Mouse (Mus musculus): ENCODE results near the gene Krt78. TPM values are rescaled to one million over a fixed set of nuclear protein-coding genes. Genes with fewer than 3 reads are reported as not detected.

The Krt78 gene
- polyA plus RNA-seq (2015; fragmentation: Nextera tagmentation; extraction: Ambion mirVana) = 0.04 and 0.24 TPM in 2 replicates

DNA sequence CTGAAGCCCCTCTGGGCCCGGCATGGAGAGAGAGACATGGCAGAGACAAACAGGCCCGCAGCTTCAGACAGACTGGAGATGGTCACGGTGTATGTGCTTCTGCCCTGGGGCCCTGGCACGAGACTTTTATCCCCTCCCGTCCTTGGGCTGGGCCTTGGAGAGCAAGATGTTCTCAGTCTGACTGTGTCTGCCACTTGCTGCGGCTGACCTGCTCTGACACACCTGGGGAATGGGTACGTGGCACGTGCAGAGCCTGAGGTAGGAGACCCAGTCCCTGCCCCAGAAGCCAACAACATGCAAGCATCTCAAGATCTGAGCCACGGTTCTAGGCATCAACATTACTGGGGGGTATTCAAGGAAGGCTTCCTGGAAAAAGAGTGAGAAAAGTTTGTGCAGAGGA, at the start of gene Krt78:
TSS of gene Krt78 (minus strand) at position 101 of the 400 bp plus-strand sequence.

DNA sequence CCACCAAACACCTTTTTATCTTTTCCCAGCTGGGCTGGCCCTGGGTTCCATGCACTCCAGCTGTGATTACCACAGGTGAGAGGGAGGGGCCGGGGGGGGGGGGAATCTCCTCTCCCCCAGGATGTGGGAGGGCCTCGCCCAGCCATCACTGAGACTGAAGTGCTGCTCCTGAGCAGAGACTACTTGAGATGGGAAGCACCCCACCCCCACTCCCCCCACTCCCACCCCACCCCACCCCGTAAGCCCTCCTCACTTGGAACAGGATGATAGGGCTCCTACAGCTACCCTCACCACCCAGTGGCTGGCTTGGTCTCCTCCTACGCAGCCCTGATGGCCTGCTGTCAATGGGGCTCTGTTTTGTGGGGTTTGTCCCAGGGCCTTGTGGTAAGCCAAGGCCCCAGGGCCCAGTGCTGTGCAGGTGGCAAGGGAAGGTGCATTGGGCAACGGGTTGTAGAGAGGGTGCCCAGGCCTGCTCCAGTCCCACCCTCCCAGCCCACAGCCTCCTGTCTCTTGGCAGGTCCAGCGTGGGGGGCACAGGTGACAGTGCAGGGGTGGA, 13.7 kb downstream of the Krt78 start, which contains the start of gene Krt79:
TSS of gene Krt79 (minus strand) at position 51 of the 556 bp plus-strand sequence.

DNA sequence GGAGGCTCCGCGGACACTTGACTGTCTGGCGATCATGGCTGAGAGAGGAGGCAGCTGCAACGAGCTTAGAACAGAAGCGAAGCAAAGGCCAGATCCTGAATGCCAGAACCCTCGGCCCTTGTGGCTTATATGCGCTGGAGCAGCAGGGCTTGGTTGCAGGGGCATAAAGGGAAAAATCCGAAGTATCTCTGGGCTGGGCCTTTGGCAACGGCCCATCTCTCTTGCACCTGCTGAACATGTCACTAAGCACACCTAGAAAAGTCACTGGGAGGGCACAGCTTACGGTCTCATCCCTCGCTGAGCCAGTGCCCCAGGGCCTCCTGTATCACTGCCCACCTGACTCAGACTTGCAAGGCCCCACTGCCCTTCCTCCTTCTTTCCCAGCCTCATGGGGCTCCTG, 29.5 kb downstream of the Krt78 start, which contains the start of gene Krt4:
TSS of gene Krt4 (minus strand) at position 101 of the 400 bp plus-strand sequence.

Other genes with a start within 250 kb of the Krt78 start
- 0.48 and 1.4 TPM in 2 replicates for gene Krt5, start 241.4 kb downstream of the Krt78 start, polyA plus RNA-seq (2015; fragmentation: Nextera tagmentation; extraction: Ambion mirVana)
- 0.14 TPM in 1 of 2 replicates, not detected in the other for gene Krt71, start 211.2 kb downstream of the Krt78 start, polyA plus RNA-seq (2015; fragmentation: Nextera tagmentation; extraction: Ambion mirVana)
- gene Krt72, start 167.8 kb downstream of the Krt78 start, polyA plus RNA-seq (2015; fragmentation: Nextera tagmentation; extraction: Ambion mirVana) = not detected in 2 replicates
- not detected in 2 replicates for gene Krt73, start 151.9 kb downstream of the Krt78 start, polyA plus RNA-seq (2015; fragmentation: Nextera tagmentation; extraction: Ambion mirVana)
- not detected in 2 replicates for gene Krt2, start 136.1 kb downstream of the Krt78 start, polyA plus RNA-seq (2015; fragmentation: Nextera tagmentation; extraction: Ambion mirVana)
- 1.1 and 3.8 TPM in 2 replicates for gene Krt1, start 103.5 kb downstream of the Krt78 start, polyA plus RNA-seq (2015; fragmentation: Nextera tagmentation; extraction: Ambion mirVana)
- not detected in 2 replicates for gene Krt77, start 84.6 kb downstream of the Krt78 start, polyA plus RNA-seq (2015; fragmentation: Nextera tagmentation; extraction: Ambion mirVana)
- gene Krt76, start 61.4 kb downstream of the Krt78 start, polyA plus RNA-seq (2015; fragmentation: Nextera tagmentation; extraction: Ambion mirVana) = 0.05 and 0.10 TPM in 2 replicates
- 0.12 and 8.4 TPM in 2 replicates for gene Krt4, start 29.6 kb downstream of the Krt78 start, polyA plus RNA-seq (2015; fragmentation: Nextera tagmentation; extraction: Ambion mirVana)
- 0.06 and 0.18 TPM in 2 replicates for gene Krt79, start 14.0 kb downstream of the Krt78 start, polyA plus RNA-seq (2015; fragmentation: Nextera tagmentation; extraction: Ambion mirVana)
- gene Krt8, start 50.2 kb upstream of the Krt78 start, polyA plus RNA-seq (2015; fragmentation: Nextera tagmentation; extraction: Ambion mirVana) = 16.4 and 18.5 TPM in 2 replicates
- gene Krt18, start 73.9 kb upstream of the Krt78 start, polyA plus RNA-seq (2015; fragmentation: Nextera tagmentation; extraction: Ambion mirVana) = 17.9 and 22.7 TPM in 2 replicates
- gene Eif4b, start 119.5 kb upstream of the Krt78 start, polyA plus RNA-seq (2015; fragmentation: Nextera tagmentation; extraction: Ambion mirVana) = 56.3 and 69.5 TPM in 2 replicates
- 30.7 and 39.4 TPM in 2 replicates for gene Tns2, start 146.1 kb upstream of the Krt78 start, polyA plus RNA-seq (2015; fragmentation: Nextera tagmentation; extraction: Ambion mirVana)
- 25.6 and 29.0 TPM in 2 replicates for gene Spryd3, start 181.9 kb upstream of the Krt78 start, polyA plus RNA-seq (2015; fragmentation: Nextera tagmentation; extraction: Ambion mirVana)
- 140 and 238 TPM in 2 replicates for gene Igfbp6, start 190.1 kb upstream of the Krt78 start, polyA plus RNA-seq (2015; fragmentation: Nextera tagmentation; extraction: Ambion mirVana)
- gene Soat2, start 196.2 kb upstream of the Krt78 start, polyA plus RNA-seq (2015; fragmentation: Nextera tagmentation; extraction: Ambion mirVana) = 0.69 and 0.79 TPM in 2 replicates
- gene Zfp740, start 249.0 kb upstream of the Krt78 start, polyA plus RNA-seq (2015; fragmentation: Nextera tagmentation; extraction: Ambion mirVana) = 24.1 and 32.2 TPM in 2 replicates

Data from adrenal gland, postnatal 0 days (tissue).